Mouse (Mus musculus) liver, postnatal 0 days (tissue): ENCODE measurements around the gene Prg4.

ENCODE experiments used
- CTCF ChIP-seq: sonication (generic); IDR thresholded peaks from 2 replicates; pipeline ENCODE4 v1.5.1; 2016; ENCODE audit warnings: antibody characterized with exemption, low read depth
- EP300 ChIP-seq: IDR thresholded peaks from 2 replicates; pipeline ENCODE4 v1.6.1; 2016; ENCODE audit warnings: antibody characterized with exemption, low read depth, mild to moderate bottlenecking

DNA sequence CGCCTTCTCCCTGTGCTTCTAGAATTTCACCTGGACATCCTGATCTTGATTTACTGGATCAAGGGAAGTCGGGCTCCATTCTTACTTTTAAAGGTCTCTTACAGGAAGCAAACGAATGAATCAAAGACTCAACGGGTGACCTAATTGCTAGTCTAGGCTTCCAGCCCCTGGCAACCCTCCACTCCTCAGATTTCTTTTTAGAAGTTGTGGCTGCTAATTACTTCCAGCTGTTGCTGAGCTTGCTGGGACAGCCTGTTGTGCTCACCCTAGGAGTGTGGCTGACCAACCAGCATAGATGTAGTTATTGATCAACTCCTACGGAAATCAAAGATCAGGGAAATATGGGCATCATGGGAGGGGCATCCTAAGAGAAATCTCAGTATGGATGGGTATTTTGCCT is 14.7 kb upstream of the Prg4 start:
- no peak for TF ChIP-seq EP300
- TF ChIP-seq CTCF, result no peak
